Mouse (Mus musculus): ENCODE results near the gene Clic5. TPM values are rescaled to one million over a fixed set of nuclear protein-coding genes. Genes with fewer than 3 reads are reported as not detected.

Gene Clic5
- total and polyA plus RNA-seq, 2 experiments from 2014 or later, result 0.25 to 1.00 TPM

DNA sequence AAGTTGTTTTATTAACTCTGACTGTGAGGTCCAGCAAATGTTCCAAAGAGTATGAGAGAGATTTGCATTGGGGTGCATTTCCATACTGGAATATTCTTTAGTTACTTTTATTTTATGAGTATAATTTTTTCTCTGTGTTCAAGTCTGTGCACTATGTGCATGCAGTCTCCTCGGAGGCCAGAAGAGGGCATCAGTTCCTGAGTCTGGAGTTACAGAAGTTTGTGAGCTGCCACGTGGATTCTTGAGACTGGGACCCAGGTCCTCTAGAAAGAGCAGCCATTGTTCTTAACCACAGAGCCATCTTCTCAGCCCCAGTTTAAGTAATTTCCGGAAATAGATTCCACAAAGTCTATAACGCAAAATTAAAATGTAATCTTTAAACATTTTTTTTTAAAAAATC is 20.5 kb downstream of the Clic5 start:
- H3K36me3 ChIP-seq (ENCODE audit: insufficient read depth), result no peaks in the 10 kb centered on the region
- no peak overlapping the region for H3K9ac ChIP-seq
- no peak overlapping the region for H3K4me2 ChIP-seq (ENCODE audit: low read depth)
- no peaks in the 10 kb centered on the region for H3K9me3 ChIP-seq (ENCODE audit: low read length)
- 80% methylated on average over 4 of the region's 4 CpGs for WGBS
- TF ChIP-seq CTCF (IDR thresholded peaks at IDR 0.05; ENCODE audit: low read depth), result no peak
- no peak overlapping the region for H3K4me3 ChIP-seq (ENCODE audit: low read depth, low read length)
- no peaks in the 10 kb centered on the region for H3K4me1 ChIP-seq (ENCODE audit: insufficient read depth)
- no peak overlapping the region for H3K27ac ChIP-seq (ENCODE audit: low read depth, low read length)
- no peak for ATAC-seq
- no peaks in the 10 kb centered on the region for H3K27me3 ChIP-seq (ENCODE audit: insufficient read depth, low read length)
- no peak for DNase-seq

GRCm38 (mm10) chr17:44212960-44213619 is 24.7 kb downstream of the Clic5 start:
- DNase-seq, result no peak
- H3K27ac ChIP-seq (ENCODE audit: low read depth, low read length), result no peak overlapping the region
- ATAC-seq, result no peak
- no peaks in the 10 kb centered on the region for H3K36me3 ChIP-seq (ENCODE audit: insufficient read depth)
- no peak overlapping the region for H3K4me3 ChIP-seq (ENCODE audit: low read depth, low read length)
- H3K9ac ChIP-seq, result no peak overlapping the region
- no peaks in the 10 kb centered on the region for H3K9me3 ChIP-seq (ENCODE audit: low read length)
- H3K4me2 ChIP-seq (ENCODE audit: low read depth), result no peak overlapping the region
- TF ChIP-seq CTCF (IDR thresholded peaks at IDR 0.05; ENCODE audit: low read depth), result no peak
- 91% methylated on average over 5 of the region's 5 CpGs for WGBS
- H3K4me1 ChIP-seq (ENCODE audit: insufficient read depth), result no peaks in the 10 kb centered on the region
- H3K27me3 ChIP-seq (ENCODE audit: insufficient read depth, low read length), result no peaks in the 10 kb centered on the region

DNA sequence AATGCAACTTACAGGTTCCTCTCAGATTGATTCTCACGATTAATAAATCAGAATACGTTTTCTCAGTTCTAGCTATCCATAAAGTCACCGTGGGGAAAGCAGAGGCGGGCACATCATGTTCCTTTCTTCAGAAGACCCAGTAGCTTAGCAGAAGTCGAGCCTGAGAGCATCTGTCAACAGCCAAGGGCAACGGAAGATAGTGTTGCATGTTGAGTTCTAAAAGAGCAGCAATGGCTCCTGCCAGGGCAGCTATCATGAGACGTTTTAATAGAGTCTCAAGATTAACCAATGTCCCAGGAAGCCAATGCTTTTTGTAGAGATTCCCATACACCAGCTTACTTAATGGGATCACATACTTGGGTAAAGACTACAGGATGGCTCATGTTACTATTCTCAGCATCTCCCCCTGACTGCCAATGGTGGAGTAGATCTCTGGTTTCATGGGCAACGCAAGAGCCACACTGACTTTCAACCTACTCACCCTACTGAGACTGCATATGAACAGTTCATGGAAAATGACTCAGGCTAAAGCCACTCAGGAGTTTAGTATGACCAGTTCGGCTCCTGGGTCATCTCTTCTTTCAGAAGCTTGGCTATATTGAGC is 26.9 kb downstream of the Clic5 start:
- no peaks in the 10 kb centered on the region for H3K27me3 ChIP-seq (ENCODE audit: insufficient read depth, low read length)
- TF ChIP-seq CTCF (IDR thresholded peaks at IDR 0.05; ENCODE audit: low read depth), result no peak
- no peaks in the 10 kb centered on the region for H3K9me3 ChIP-seq (ENCODE audit: low read length)
- 86% methylated on average over 9 of the region's 9 CpGs for WGBS
- H3K9ac ChIP-seq, result no peak overlapping the region
- ATAC-seq (no peak), DNase-seq (no peak)
- H3K36me3 ChIP-seq (ENCODE audit: insufficient read depth), result no peaks in the 10 kb centered on the region
- H3K4me1 ChIP-seq (ENCODE audit: insufficient read depth), result no peaks in the 10 kb centered on the region
- H3K4me2 ChIP-seq (ENCODE audit: low read depth), result no peak overlapping the region
- no peak overlapping the region for H3K4me3 ChIP-seq (ENCODE audit: low read depth, low read length)
- H3K27ac ChIP-seq (ENCODE audit: low read depth, low read length), result no peak overlapping the region

DNA sequence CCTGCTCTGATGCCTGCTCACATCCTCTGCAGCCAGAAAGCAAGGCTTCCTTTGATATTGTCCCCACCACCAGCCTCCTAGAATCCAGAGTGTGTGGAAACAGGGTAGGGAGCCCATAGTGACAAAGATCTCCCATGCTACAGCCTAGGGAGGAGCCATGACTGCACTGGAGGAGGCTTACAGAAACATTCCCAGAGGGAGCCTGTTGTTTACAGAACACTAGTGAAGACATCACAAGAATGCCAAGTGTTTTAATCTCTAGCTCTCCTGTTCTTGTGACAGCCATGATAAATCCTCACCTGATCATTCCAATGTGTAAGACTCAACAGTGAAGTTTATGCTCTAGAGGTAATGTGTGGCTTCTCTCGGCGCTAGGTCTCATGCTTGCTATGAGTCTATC is 28.8 kb downstream of the Clic5 start:
- H3K4me3 ChIP-seq (ENCODE audit: low read depth, low read length), result no peak overlapping the region
- no peak overlapping the region for H3K4me2 ChIP-seq (ENCODE audit: low read depth)
- WGBS, result 98% methylated on average over 2 of the region's 2 CpGs
- no peak for TF ChIP-seq CTCF (IDR thresholded peaks at IDR 0.05; ENCODE audit: low read depth)
- H3K27ac ChIP-seq (ENCODE audit: low read depth, low read length), result no peak overlapping the region
- H3K9me3 ChIP-seq (ENCODE audit: low read length), result no peaks in the 10 kb centered on the region
- no peaks in the 10 kb centered on the region for H3K27me3 ChIP-seq (ENCODE audit: insufficient read depth, low read length)
- no peak for ATAC-seq
- no peaks in the 10 kb centered on the region for H3K4me1 ChIP-seq (ENCODE audit: insufficient read depth)
- no peaks in the 10 kb centered on the region for H3K36me3 ChIP-seq (ENCODE audit: insufficient read depth)
- no peak overlapping the region for H3K9ac ChIP-seq
- no peak for DNase-seq

GRCm38 (mm10) chr17:44219943-44220342 is 31.6 kb downstream of the Clic5 start:
- no peaks in the 10 kb centered on the region for H3K27me3 ChIP-seq (ENCODE audit: insufficient read depth, low read length)
- 82% methylated on average over 2 of the region's 2 CpGs for WGBS
- no peak overlapping the region for H3K4me3 ChIP-seq (ENCODE audit: low read depth, low read length)
- H3K9ac ChIP-seq, result no peak overlapping the region
- no peaks in the 10 kb centered on the region for H3K9me3 ChIP-seq (ENCODE audit: low read length)
- H3K27ac ChIP-seq (ENCODE audit: low read depth, low read length), result no peak overlapping the region
- no peak for DNase-seq
- no peak for ATAC-seq
- H3K4me1 ChIP-seq (ENCODE audit: insufficient read depth), result no peaks in the 10 kb centered on the region
- H3K36me3 ChIP-seq (ENCODE audit: insufficient read depth), result no peaks in the 10 kb centered on the region
- no peak overlapping the region for H3K4me2 ChIP-seq (ENCODE audit: low read depth)
- no peak for TF ChIP-seq CTCF (IDR thresholded peaks at IDR 0.05; ENCODE audit: low read depth)

GRCm38 (mm10) chr17:44228428-44228827 is 40.0 kb downstream of the Clic5 start:
- Histone ChIP-seq H3K27me3 (ENCODE audit: insufficient read depth, low read length) (no peaks in the 10 kb centered on the region), H3K27ac (ENCODE audit: low read depth, low read length) (no peak overlapping the region), H3K4me2 (ENCODE audit: low read depth) (no peak overlapping the region), H3K36me3 (ENCODE audit: insufficient read depth) (no peaks in the 10 kb centered on the region), H3K9ac (no peak overlapping the region), H3K4me1 (ENCODE audit: insufficient read depth) (no peaks in the 10 kb centered on the region), H3K4me3 (ENCODE audit: low read depth, low read length) (no peak overlapping the region), H3K9me3 (ENCODE audit: low read length) (no peaks in the 10 kb centered on the region)
- WGBS, result 87% methylated on average over 5 of the region's 5 CpGs
- DNase-seq (no peak), ATAC-seq (no peak)
- TF ChIP-seq CTCF (IDR thresholded peaks at IDR 0.05; ENCODE audit: low read depth), result no peak

DNA sequence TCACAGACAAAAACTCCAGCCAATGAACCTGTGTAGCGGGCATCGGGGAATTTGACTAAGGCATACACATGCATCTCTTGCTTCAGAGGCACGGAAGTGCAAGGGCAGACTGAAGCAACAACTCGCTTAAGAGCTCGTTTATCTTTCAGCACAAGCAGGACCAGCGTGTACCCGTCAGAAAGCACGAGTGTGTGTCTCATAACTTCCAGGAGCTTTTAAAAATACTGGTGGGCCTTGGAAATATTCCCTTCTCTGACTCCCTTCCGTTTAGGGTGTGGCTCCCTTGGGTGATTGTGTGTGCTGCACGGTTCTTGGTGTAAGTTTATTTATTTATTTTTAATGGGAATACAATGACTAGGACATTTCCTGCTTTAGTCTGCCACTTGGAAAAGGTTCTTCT is 41.7 kb downstream of the Clic5 start:
- Histone ChIP-seq H3K4me3 (ENCODE audit: low read depth, low read length) (no peak overlapping the region), H3K27me3 (ENCODE audit: insufficient read depth, low read length) (no peaks in the 10 kb centered on the region), H3K9ac (no peak overlapping the region), H3K36me3 (ENCODE audit: insufficient read depth) (no peaks in the 10 kb centered on the region), H3K9me3 (ENCODE audit: low read length) (no peaks in the 10 kb centered on the region), H3K4me1 (ENCODE audit: insufficient read depth) (no peaks in the 10 kb centered on the region), H3K4me2 (ENCODE audit: low read depth) (no peak overlapping the region), H3K27ac (ENCODE audit: low read depth, low read length) (no peak overlapping the region)
- DNase-seq (no peak), ATAC-seq (no peak)
- 84% methylated on average over 10 of the region's 10 CpGs for WGBS
- no peak for TF ChIP-seq CTCF (IDR thresholded peaks at IDR 0.05; ENCODE audit: low read depth)
